Mouse (Mus musculus): ENCODE results near the gene Fancf.
A peak's percentile ranks its signal among the peaks of the same experiment; 100 is the strongest.

Gene Fancf

GRCm38 (mm10) chr7:51862842-51863241 is 775 bp upstream of the Fancf start:
- H3K4me1 ChIP-seq (replicated peaks; ENCODE audit: low read depth, low read length): peaks cover 16% of the 10 kb centered on the region
- no peaks in the 10 kb centered on the region for H3K27me3 ChIP-seq (ENCODE audit: insufficient read depth, low read length)
- H3K4me3 ChIP-seq (replicated peaks; ENCODE audit: low read length): peak overlapping the region; percentile 83
- no peak for TF ChIP-seq NANOG (IDR thresholded peaks at IDR 0.05; ENCODE audit: borderline replicate concordance, low read length)
- no peak for TF ChIP-seq CTCF (conservative IDR thresholded peaks at IDR 0.05; ENCODE audit: low read length)
- TF ChIP-seq POU5F1 (IDR thresholded peaks at IDR 0.05; ENCODE audit: borderline replicate concordance, low read length): no peak
- H3K9me3 ChIP-seq (ENCODE audit: low read length): no peaks in the 10 kb centered on the region
- peaks cover 34% of the 10 kb centered on the region for H3K36me3 ChIP-seq (ENCODE audit: insufficient read depth, low read length)

GRCm38 (mm10) chr7:51861250-51862096 is 594 bp downstream of the Fancf start, which contains the start of gene Gas2:
TSS of gene Gas2 (plus strand) at chr7:51862015.
- H3K9me3 ChIP-seq (ENCODE audit: low read length): no peaks in the 10 kb centered on the region
- no peaks in the 10 kb centered on the region for H3K27me3 ChIP-seq (ENCODE audit: insufficient read depth, low read length)
- TF ChIP-seq NANOG (IDR thresholded peaks at IDR 0.05; ENCODE audit: borderline replicate concordance, low read length): no peak
- TF ChIP-seq POU5F1 (IDR thresholded peaks at IDR 0.05; ENCODE audit: borderline replicate concordance, low read length): no peak
- no peak for TF ChIP-seq CTCF (conservative IDR thresholded peaks at IDR 0.05; ENCODE audit: low read length)
- H3K4me3 ChIP-seq (replicated peaks; ENCODE audit: low read length): peak within 1 kb of the TSS; percentile 83
- H3K36me3 ChIP-seq (ENCODE audit: insufficient read depth, low read length): peaks cover 28% of the 10 kb centered on the region
- H3K4me1 ChIP-seq (replicated peaks; ENCODE audit: low read depth, low read length): peaks cover 16% of the 10 kb centered on the region

- TF ChIP-seq POU5F1 (IDR thresholded peaks at IDR 0.05; ENCODE audit: borderline replicate concordance, low read length): no peak
- TF ChIP-seq NANOG (IDR thresholded peaks at IDR 0.05; ENCODE audit: borderline replicate concordance, low read length): no peak
- no peak for TF ChIP-seq CTCF (conservative IDR thresholded peaks at IDR 0.05; ENCODE audit: low read length)
- Histone ChIP-seq H3K4me3 (replicated peaks; ENCODE audit: low read length) (no peak overlapping the region), H3K9me3 (ENCODE audit: low read length) (no peaks in the 10 kb centered on the region), H3K27me3 (ENCODE audit: insufficient read depth, low read length) (no peaks in the 10 kb centered on the region), H3K36me3 (ENCODE audit: insufficient read depth, low read length) (no peaks in the 10 kb centered on the region), H3K4me1 (replicated peaks; ENCODE audit: low read depth, low read length) (no peaks in the 10 kb centered on the region)
These were observed 10.1 kb downstream of the Fancf start for GRCm38 (mm10) chr7:51851890-51852507.

GRCm38 (mm10) chr7:51850877-51851276 is 11.2 kb downstream of the Fancf start:
- Histone ChIP-seq H3K4me1 (replicated peaks; ENCODE audit: low read depth, low read length) (no peaks in the 10 kb centered on the region), H3K27me3 (ENCODE audit: insufficient read depth, low read length) (no peaks in the 10 kb centered on the region), H3K4me3 (replicated peaks; ENCODE audit: low read length) (no peak overlapping the region), H3K36me3 (ENCODE audit: insufficient read depth, low read length) (no peaks in the 10 kb centered on the region), H3K9me3 (ENCODE audit: low read length) (no peaks in the 10 kb centered on the region)
- TF ChIP-seq POU5F1 (IDR thresholded peaks at IDR 0.05; ENCODE audit: borderline replicate concordance, low read length) (no peak), CTCF (conservative IDR thresholded peaks at IDR 0.05; ENCODE audit: low read length) (no peak), NANOG (IDR thresholded peaks at IDR 0.05; ENCODE audit: borderline replicate concordance, low read length) (no peak)

- Histone ChIP-seq H3K4me1 (replicated peaks; ENCODE audit: low read depth, low read length) (peaks cover 33% of the 10 kb centered on the region), H3K9me3 (ENCODE audit: low read length) (peaks cover 9% of the 10 kb centered on the region; the same call in 1 of the 2 replicates), H3K4me3 (replicated peaks; ENCODE audit: low read length) (no peak overlapping the region), H3K27me3 (ENCODE audit: insufficient read depth, low read length) (no peaks in the 10 kb centered on the region), H3K36me3 (ENCODE audit: insufficient read depth, low read length) (no peaks in the 10 kb centered on the region)
- no peak for TF ChIP-seq CTCF (conservative IDR thresholded peaks at IDR 0.05; ENCODE audit: low read length)
- TF ChIP-seq POU5F1 (IDR thresholded peaks at IDR 0.05; ENCODE audit: borderline replicate concordance, low read length): no peak
- no peak for TF ChIP-seq NANOG (IDR thresholded peaks at IDR 0.05; ENCODE audit: borderline replicate concordance, low read length)
These were observed 21.6 kb downstream of the Fancf start for GRCm38 (mm10) chr7:51840515-51840914.

GRCm38 (mm10) chr7:51831917-51832316 is 30.1 kb downstream of the Fancf start:
- no peak for TF ChIP-seq CTCF (conservative IDR thresholded peaks at IDR 0.05; ENCODE audit: low read length)
- no peak for TF ChIP-seq NANOG (IDR thresholded peaks at IDR 0.05; ENCODE audit: borderline replicate concordance, low read length)
- no peak for TF ChIP-seq POU5F1 (IDR thresholded peaks at IDR 0.05; ENCODE audit: borderline replicate concordance, low read length)
- Histone ChIP-seq H3K27me3 (ENCODE audit: insufficient read depth, low read length) (no peaks in the 10 kb centered on the region), H3K4me1 (replicated peaks; ENCODE audit: low read depth, low read length) (no peaks in the 10 kb centered on the region), H3K36me3 (ENCODE audit: insufficient read depth, low read length) (no peaks in the 10 kb centered on the region), H3K4me3 (replicated peaks; ENCODE audit: low read length) (no peak overlapping the region), H3K9me3 (ENCODE audit: low read length) (no peaks in the 10 kb centered on the region)

GRCm38 (mm10) chr7:51823562-51824338 is 38.3 kb downstream of the Fancf start:
- Histone ChIP-seq H3K36me3 (ENCODE audit: insufficient read depth, low read length) (no peaks in the 10 kb centered on the region), H3K9me3 (ENCODE audit: low read length) (no peaks in the 10 kb centered on the region), H3K27me3 (ENCODE audit: insufficient read depth, low read length) (no peaks in the 10 kb centered on the region), H3K4me1 (replicated peaks; ENCODE audit: low read depth, low read length) (no peaks in the 10 kb centered on the region), H3K4me3 (replicated peaks; ENCODE audit: low read length) (no peak overlapping the region)
- no peak for TF ChIP-seq NANOG (IDR thresholded peaks at IDR 0.05; ENCODE audit: borderline replicate concordance, low read length)
- no peak for TF ChIP-seq CTCF (conservative IDR thresholded peaks at IDR 0.05; ENCODE audit: low read length)

- no peak for TF ChIP-seq CTCF (conservative IDR thresholded peaks at IDR 0.05; ENCODE audit: low read length)
- TF ChIP-seq NANOG (IDR thresholded peaks at IDR 0.05; ENCODE audit: borderline replicate concordance, low read length): no peak
- TF ChIP-seq POU5F1 (IDR thresholded peaks at IDR 0.05; ENCODE audit: borderline replicate concordance, low read length): no peak
- Histone ChIP-seq H3K27me3 (ENCODE audit: insufficient read depth, low read length) (no peaks in the 10 kb centered on the region), H3K4me3 (replicated peaks; ENCODE audit: low read length) (no peak overlapping the region), H3K36me3 (ENCODE audit: insufficient read depth, low read length) (no peaks in the 10 kb centered on the region), H3K9me3 (ENCODE audit: low read length) (no peaks in the 10 kb centered on the region), H3K4me1 (replicated peaks; ENCODE audit: low read depth, low read length) (no peaks in the 10 kb centered on the region)
These were observed 40.6 kb downstream of the Fancf start for GRCm38 (mm10) chr7:51821467-51821866.
